Mouse (Mus musculus): Measurements from ENCODE around the gene Srf. TPM values are rescaled to one million over a fixed set of nuclear protein-coding genes. Genes with fewer than 3 reads are reported as not detected.

Gene Srf
- polyA plus RNA-seq (2015; fragmentation: Nextera tagmentation; extraction: Ambion mirVana): 9.1 and 9.5 TPM in 2 replicates

DNA sequence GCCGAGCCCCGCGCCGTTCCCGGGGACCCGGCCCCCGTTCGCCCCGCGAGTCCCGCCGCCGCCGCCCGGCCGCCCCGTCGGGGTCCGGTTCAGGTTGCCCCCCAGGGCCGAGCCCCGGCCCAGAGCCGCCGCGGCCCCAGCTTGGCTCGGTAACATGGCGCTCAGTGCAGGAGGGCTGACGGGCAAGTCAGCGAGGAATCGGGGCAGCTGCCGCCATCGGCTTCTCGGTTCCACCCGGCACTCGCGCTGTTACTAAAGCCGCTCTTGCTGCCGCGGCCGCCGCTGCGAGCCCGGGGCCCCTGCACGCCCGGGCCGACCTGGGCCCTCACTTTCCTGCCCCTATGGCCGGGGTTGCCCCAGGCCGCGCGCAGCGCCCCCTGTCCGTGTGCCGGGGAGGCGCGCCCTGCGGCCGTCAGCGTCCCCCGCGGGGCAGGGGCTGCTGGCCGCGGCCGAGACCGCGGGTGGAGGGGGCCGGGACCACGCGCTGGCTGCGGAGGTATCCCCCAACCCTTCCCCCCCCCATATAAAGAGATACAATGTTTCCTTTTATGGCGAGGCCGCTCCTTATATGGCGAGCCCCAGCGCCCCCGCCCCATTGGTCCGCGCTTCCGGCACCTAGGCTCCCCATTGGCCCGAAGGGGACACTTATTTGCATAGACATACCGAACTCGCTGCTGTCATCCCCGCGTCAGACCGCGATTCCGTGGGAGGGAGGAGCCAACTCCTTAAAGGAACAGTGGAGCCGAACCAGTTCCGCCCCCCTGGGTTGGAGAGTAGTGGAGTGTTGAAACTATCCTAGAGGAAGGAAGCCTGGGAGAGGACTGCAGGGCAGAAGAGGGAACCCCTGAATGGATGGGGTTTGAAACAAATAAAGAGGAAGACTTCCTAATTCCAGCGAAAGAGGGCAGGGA lies at the start of gene Srf:
Gene Srf (minus strand): TSS at position 503 of the 911 bp plus-strand sequence.
- peak within 1 kb of the TSS; percentile 97 for H3K27ac ChIP-seq

DNA sequence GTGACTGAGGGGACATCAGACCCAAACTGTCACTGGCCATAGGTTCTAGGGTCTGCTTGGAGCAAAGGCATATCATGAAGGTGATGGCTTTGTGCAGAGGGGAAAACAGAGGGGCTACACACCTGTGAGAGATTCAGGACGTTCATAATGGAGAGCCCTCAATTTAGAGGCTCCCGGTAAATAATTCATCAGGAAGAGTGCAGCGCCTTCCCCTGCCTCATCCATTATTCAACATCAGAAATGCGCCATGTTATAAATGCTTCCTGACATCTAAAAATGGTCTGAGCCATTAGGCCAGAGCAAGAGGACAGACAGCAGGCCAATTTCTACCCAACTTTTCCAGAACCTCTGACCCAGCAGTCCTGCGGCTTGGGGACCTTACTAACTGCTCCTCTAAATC lies 49.2 kb upstream of the Srf start:
- Histone ChIP-seq H3K9ac (no peak overlapping the region), H3K4me2 (no peak overlapping the region), H3K36me3 (no peaks in the 10 kb centered on the region; the same call in 1 of the 2 replicates), H3K27ac (peak overlapping the region; percentile 66), H3K4me1 (peaks cover 62% of the 10 kb centered on the region), H3K27me3 (no peaks in the 10 kb centered on the region), H3K9me3 (replicated peaks) (no peaks in the 10 kb centered on the region), H3K4me3 (replicated peaks) (no peak overlapping the region)
- ATAC-seq (replicated peaks; ENCODE audit: low FRiP score): no peak
- WGBS: 60% methylated on average over 5 of the region's 5 CpGs

More for the DNA sequence above, at the start of gene Srf:
- Histone ChIP-seq H3K4me1 (peaks cover 41% of the 10 kb centered on the region), H3K9ac (peak within 1 kb of the TSS; percentile 96), H3K27me3 (no peaks in the 10 kb centered on the region), H3K9me3 (replicated peaks) (no peaks in the 10 kb centered on the region), H3K36me3 (peaks cover 17% of the 10 kb centered on the region), H3K4me3 (replicated peaks) (peak within 1 kb of the TSS; percentile 66), H3K4me2 (peak within 1 kb of the TSS; percentile 81)
- WGBS: under 1% methylated on average over 87 of the region's 87 CpGs
- peak; percentile 93 for ATAC-seq (replicated peaks; ENCODE audit: low FRiP score)

DNA sequence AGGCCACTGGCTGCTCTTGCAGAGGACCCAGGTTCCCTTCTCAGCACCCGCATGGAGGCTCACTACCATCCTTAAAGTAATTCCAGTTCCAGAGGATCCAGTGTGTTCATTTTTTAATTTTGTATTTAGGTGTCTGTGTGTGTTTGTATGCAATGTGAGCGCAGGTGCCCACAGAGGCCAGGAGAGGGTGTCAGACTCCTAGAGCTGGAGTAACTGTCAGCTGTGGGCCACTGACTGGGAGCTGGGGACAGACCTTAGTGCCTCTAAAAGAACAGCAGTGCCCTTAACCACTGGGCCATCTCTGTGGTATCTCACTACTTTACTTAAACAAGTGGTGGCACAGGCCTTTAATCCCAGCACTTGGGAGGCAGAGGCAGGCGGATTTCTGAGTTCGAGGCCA lies 47.3 kb upstream of the Srf start:
- no peak overlapping the region for H3K27ac ChIP-seq
- peaks cover 8% of the 10 kb centered on the region for H3K36me3 ChIP-seq
- no peak overlapping the region for H3K4me3 ChIP-seq (replicated peaks)
- H3K27me3 ChIP-seq: no peaks in the 10 kb centered on the region
- no peaks in the 10 kb centered on the region for H3K9me3 ChIP-seq (replicated peaks)
- H3K4me2 ChIP-seq: no peak overlapping the region
- peaks cover 46% of the 10 kb centered on the region for H3K4me1 ChIP-seq
- no peak overlapping the region for H3K9ac ChIP-seq
- ATAC-seq (replicated peaks; ENCODE audit: low FRiP score): no peak
- 94% methylated on average over 4 of the region's 4 CpGs for WGBS

DNA sequence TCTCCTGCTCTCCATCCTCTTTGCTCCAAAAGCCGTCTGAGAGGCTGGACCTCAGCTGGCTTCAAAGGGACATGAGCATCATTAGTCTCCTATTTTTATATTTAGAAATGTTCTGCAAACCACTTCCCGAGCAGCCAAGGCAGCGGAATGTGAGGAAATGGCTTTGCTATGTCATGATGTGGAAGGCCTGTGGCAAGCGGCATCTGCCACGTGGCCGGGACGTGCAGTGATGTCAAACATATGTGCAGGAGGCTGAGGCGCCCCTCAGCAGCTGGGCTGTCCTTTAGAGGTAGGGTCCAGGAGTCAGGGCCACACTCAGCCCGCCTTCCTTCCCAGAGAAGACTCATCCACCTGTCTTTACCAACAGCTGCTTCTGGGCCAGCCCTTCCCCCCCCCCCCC lies 46.2 kb upstream of the Srf start:
- peaks cover 17% of the 10 kb centered on the region for H3K36me3 ChIP-seq
- H3K27me3 ChIP-seq: no peaks in the 10 kb centered on the region
- peaks cover 36% of the 10 kb centered on the region for H3K4me1 ChIP-seq
- H3K9ac ChIP-seq: no peak overlapping the region
- H3K27ac ChIP-seq: 0 out of 2 replicates have a peak overlapping the region, but pooled peaks have one; percentile 22
- no peak for ATAC-seq (replicated peaks; ENCODE audit: low FRiP score)
- no peak overlapping the region for H3K4me2 ChIP-seq
- no peaks in the 10 kb centered on the region for H3K9me3 ChIP-seq (replicated peaks)
- 67% methylated on average over 9 of the region's 9 CpGs for WGBS
- H3K4me3 ChIP-seq (replicated peaks): no peak overlapping the region

DNA sequence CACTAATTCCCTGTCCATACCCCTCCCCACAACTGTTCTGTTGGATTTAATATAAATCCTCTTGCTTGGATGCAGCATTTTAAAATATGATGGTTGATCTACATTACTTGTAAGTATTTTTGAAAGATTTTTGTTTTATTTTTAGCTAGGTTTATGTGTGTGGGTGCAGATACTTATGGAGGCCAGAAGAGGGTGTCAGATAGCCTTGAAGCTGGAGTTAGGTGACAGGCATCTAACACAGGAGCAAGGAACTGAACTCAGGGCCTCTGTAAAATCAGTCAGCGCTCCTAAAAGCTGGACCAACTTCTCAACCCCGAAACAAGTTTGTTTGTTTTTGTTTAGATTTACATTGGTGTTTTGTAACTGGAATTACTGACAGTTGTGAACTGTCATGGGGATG lies 44.6 kb upstream of the Srf start:
- Histone ChIP-seq H3K36me3 (peaks cover 28% of the 10 kb centered on the region), H3K9ac (no peak overlapping the region), H3K27me3 (no peaks in the 10 kb centered on the region), H3K4me3 (replicated peaks) (no peak overlapping the region), H3K27ac (no peak overlapping the region), H3K4me1 (peaks cover 26% of the 10 kb centered on the region), H3K9me3 (replicated peaks) (no peaks in the 10 kb centered on the region), H3K4me2 (no peak overlapping the region)
- no peak for ATAC-seq (replicated peaks; ENCODE audit: low FRiP score)
- 88% methylated on average over 2 of the region's 2 CpGs for WGBS

DNA sequence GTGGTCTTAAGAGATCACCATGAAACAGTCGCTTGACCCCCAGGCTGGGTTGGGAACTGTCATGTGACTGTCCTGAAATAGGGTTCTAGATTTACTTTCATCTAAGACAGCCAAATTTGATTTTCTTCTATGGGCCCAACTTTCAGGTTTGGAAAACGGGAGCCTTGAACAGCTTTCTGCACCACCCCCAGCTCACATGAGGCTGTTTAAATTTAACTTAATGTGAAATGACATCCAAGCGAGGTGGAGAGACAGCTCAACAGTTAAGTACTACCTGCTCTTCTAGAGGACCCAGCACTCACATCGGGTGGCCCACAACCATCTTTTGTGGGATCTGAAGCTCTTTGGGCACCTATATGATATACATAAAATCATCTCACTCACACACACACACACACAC lies 43.0 kb upstream of the Srf start:
- Histone ChIP-seq H3K4me1 (peaks cover 25% of the 10 kb centered on the region), H3K9ac (no peak overlapping the region), H3K36me3 (peaks cover 28% of the 10 kb centered on the region), H3K9me3 (replicated peaks) (no peaks in the 10 kb centered on the region), H3K27me3 (no peaks in the 10 kb centered on the region), H3K27ac (no peak overlapping the region), H3K4me3 (replicated peaks) (no peak overlapping the region), H3K4me2 (no peak overlapping the region)
- WGBS: 81% methylated on average over 4 of the region's 4 CpGs
- ATAC-seq (replicated peaks; ENCODE audit: low FRiP score): no peak

DNA sequence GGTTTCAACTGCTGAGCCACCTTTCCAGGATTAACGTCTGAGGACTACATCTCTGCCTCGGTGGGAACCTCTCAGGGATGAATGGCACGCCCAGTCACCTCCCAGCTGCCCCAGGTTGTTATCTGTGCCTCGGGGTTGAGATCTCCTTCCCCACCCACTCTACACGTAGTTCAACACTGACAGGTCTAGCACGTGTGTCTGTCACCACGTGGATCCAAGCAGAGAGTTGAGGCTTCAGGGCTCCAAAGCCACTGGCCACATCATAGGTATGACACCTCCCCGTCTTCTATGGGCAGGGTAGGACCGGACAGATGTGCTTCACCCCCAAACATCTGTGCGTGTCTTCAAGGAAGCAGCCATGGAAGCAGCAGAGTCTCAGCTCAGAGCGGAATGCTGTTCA lies 42.0 kb upstream of the Srf start:
- no peaks in the 10 kb centered on the region for H3K9me3 ChIP-seq (replicated peaks)
- H3K36me3 ChIP-seq: peaks cover 28% of the 10 kb centered on the region
- peaks cover 31% of the 10 kb centered on the region for H3K4me1 ChIP-seq
- H3K4me3 ChIP-seq (replicated peaks): no peak overlapping the region
- no peak overlapping the region for H3K9ac ChIP-seq
- WGBS: 91% methylated on average over 11 of the region's 11 CpGs
- no peak for ATAC-seq (replicated peaks; ENCODE audit: low FRiP score)
- H3K27me3 ChIP-seq: no peaks in the 10 kb centered on the region
- H3K4me2 ChIP-seq: no peak overlapping the region
- no peak overlapping the region for H3K27ac ChIP-seq

DNA sequence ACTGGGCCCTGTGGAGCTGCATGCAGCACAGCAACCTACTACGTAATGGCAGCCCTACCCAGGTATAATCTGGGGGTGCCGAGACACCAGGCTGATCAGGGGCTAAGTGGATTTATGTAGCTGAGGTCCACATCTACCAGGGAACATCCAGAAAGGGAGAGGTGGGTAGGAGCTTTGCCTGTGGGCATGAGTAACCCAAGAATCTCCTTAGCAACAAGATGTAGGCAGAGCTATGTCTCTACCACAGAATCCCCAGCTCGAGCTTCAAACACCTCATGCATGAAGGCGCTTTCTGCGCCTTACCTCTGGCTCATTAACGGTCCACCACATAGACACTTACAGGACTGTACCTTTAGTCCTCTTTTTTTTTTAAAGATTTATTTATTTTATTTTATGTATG lies 39.4 kb upstream of the Srf start:
- ATAC-seq (replicated peaks; ENCODE audit: low FRiP score): 0 out of 2 replicates have a peak, but pooled peaks have one; percentile 33
- H3K36me3 ChIP-seq: peaks cover 41% of the 10 kb centered on the region
- H3K9me3 ChIP-seq (replicated peaks): no peaks in the 10 kb centered on the region
- no peak overlapping the region for H3K9ac ChIP-seq
- H3K27ac ChIP-seq: peak overlapping the region; percentile 67
- H3K4me1 ChIP-seq: peaks cover 27% of the 10 kb centered on the region
- H3K27me3 ChIP-seq: no peaks in the 10 kb centered on the region
- no peak overlapping the region for H3K4me3 ChIP-seq (replicated peaks)
- H3K4me2 ChIP-seq: no peak overlapping the region
- WGBS: 66% methylated on average over 6 of the region's 6 CpGs

DNA sequence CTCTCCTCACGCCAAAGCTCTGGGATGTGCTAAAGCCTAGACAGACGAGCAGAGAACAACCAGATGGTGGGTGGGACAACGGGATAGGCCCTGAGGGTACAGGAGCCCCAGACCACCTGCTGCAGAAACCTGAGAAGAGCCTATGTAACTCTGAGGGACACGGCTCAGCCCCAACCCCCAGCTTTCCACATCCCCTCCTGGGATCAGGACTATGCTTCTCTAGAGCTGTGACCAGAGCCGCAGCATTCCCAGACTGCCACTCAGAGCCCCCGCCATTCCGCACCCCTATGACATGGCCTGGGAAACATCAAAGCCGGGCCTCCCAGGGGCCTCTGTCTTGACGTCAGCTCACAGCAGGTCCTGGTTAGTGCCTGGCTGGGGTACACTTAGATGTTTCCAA lies 38.6 kb upstream of the Srf start:
- ATAC-seq (replicated peaks; ENCODE audit: low FRiP score): peak; percentile 36
- H3K4me2 ChIP-seq: no peak overlapping the region
- H3K9ac ChIP-seq: no peak overlapping the region
- 21% methylated on average over 9 of the region's 9 CpGs for WGBS
- no peak overlapping the region for H3K4me3 ChIP-seq (replicated peaks)
- H3K36me3 ChIP-seq: peaks cover 49% of the 10 kb centered on the region
- H3K27me3 ChIP-seq: no peaks in the 10 kb centered on the region
- H3K9me3 ChIP-seq (replicated peaks): no peaks in the 10 kb centered on the region
- H3K27ac ChIP-seq: peak overlapping the region; percentile 67
- peaks cover 27% of the 10 kb centered on the region for H3K4me1 ChIP-seq

DNA sequence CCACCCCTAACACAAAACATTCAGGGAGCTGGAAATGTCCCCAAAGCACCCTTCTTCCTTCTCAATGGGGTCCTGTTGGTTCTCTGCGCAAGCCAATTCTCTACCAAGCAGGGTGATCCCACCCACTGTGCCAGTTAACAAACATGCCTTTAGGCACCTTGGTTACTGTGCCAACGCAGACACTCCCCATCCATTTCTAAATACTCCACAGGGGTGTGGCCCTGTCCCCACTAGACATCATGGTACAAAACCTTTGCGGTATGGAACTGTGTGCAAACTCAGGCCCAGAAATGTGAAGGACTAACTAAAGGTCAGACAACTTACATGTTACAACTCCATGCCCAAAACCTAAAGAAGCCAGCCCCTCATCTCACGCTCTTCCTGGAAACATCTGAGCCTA lies 37.1 kb upstream of the Srf start:
- Histone ChIP-seq H3K9me3 (replicated peaks) (no peaks in the 10 kb centered on the region), H3K4me1 (peaks cover 27% of the 10 kb centered on the region), H3K9ac (no peak overlapping the region), H3K4me3 (replicated peaks) (no peak overlapping the region), H3K36me3 (peaks cover 54% of the 10 kb centered on the region), H3K27ac (no peak overlapping the region), H3K27me3 (no peaks in the 10 kb centered on the region), H3K4me2 (no peak overlapping the region)
- 92% methylated on average over 4 of the region's 4 CpGs for WGBS
- ATAC-seq (replicated peaks; ENCODE audit: low FRiP score): no peak

DNA sequence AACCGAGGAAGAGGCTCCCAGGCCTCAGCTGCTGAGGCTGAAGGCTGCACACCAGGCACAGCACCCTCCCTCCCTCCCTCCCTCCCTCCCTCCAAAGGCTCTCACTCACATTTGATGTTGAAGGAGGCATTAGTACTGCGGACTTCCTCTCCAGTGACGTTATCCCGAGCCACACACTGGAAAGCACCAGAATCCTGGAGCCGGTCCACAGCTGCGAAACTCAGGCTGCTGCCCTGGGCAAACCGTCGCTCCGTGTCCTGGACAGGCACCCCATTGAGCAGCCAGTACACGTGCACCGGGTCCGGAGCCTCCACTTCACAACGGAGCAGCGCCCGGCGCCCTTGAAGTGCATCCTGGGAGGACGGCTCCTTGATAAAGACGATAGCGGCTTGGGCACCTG lies 35.4 kb upstream of the Srf start:
- 82% methylated on average over 19 of the region's 19 CpGs for WGBS
- no peaks in the 10 kb centered on the region for H3K9me3 ChIP-seq (replicated peaks)
- no peak for ATAC-seq (replicated peaks; ENCODE audit: low FRiP score)
- peaks cover 27% of the 10 kb centered on the region for H3K4me1 ChIP-seq
- H3K27me3 ChIP-seq: no peaks in the 10 kb centered on the region
- H3K36me3 ChIP-seq: peaks cover 55% of the 10 kb centered on the region
- no peak overlapping the region for H3K9ac ChIP-seq
- no peak overlapping the region for H3K4me2 ChIP-seq
- H3K4me3 ChIP-seq (replicated peaks): no peak overlapping the region
- H3K27ac ChIP-seq: no peak overlapping the region

DNA sequence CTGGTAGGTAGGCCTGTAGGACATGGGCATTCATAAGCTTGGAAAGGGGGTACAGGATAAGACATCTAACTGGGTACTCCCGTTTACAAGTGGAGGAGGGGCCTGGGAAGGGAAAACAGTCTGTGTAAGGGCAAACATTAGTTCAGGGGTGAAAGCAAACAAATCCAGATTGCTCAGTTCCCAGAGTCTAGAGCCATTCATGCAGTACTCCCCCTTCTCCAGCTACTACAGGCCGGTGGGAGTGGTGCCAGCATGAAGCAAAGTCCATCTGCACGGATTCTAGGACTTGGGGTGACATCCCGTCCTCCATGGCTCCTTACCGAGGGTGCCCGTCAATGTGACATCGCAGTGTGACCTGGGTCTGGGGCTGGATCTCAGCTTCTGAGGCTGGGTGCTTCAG lies 34.5 kb upstream of the Srf start:
- 86% methylated on average over 7 of the region's 7 CpGs for WGBS
- Histone ChIP-seq H3K27ac (no peak overlapping the region), H3K4me2 (no peak overlapping the region), H3K4me3 (replicated peaks) (no peak overlapping the region), H3K9me3 (replicated peaks) (no peaks in the 10 kb centered on the region), H3K4me1 (peaks cover 25% of the 10 kb centered on the region), H3K9ac (no peak overlapping the region), H3K36me3 (peaks cover 60% of the 10 kb centered on the region), H3K27me3 (no peaks in the 10 kb centered on the region)
- ATAC-seq (replicated peaks; ENCODE audit: low FRiP score): no peak

All from kidney, embryonic 15.5 days (tissue).